Mouse (Mus musculus): ENCODE measurements around the gene Barhl1.

DNA sequence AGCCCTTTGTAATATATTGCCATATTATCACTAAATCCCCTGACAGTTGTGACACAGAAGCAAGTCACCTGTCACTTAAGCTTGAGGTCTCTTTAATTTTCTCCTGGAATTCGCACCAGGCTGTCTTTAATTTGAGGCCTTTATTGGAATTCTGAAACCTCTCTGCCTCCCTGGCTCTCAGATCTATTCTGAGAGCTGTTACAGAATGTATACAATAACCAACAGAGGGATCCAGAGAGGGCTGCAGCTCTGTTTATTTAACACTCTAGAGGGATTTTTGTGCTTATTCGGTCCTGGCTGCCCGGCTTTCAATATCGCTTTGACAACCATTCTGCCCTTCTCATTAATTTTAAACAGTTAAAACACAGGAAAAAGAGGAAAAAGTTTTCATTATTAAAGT lies 31.6 kb downstream of the Barhl1 start:
- TF ChIP-seq CTCF (IDR thresholded peaks at IDR 0.05; ENCODE audit: low read depth) (no peak), EP300 (IDR thresholded peaks at IDR 0.05; ENCODE audit: low read depth) (no peak)
